Mouse (Mus musculus) Patski (cell line): Measurements from ENCODE around the gene Fut1. TPM values are rescaled to one million over a fixed set of nuclear protein-coding genes. Genes with fewer than 3 reads are reported as not detected.

ENCODE experiments used
- ATAC-seq: fragments of 100-300 bp; one replicate; pipeline ENCODE4 v1.8.0; 2021
- CTCF ChIA-PET: fragments of 350-600 bp; sonication (Branson Sonifier 250); formaldehyde crosslinking; loops from one replicate; lab custom pipeline; 2022; ENCODE audit warnings: inconsistent platforms; lab: Charles Lee
- POLR2A ChIA-PET: fragments of 350-600 bp; sonication (Branson Sonifier 250); formaldehyde crosslinking; loops from one replicate; lab custom pipeline; 2022; ENCODE audit warnings: antibody characterized with exemption, inconsistent platforms; lab: Charles Lee
- DNase-seq: peaks from one replicate; pipeline ENCODE4 v3.0.0-alpha.2; 2011; ENCODE audit warnings: low read depth, low spot score
- H3K27me3 ChIP-seq: fragments of 371-371 bp; one replicate; pipeline ENCODE4 v1.5.1; 2021
- CTCF ChIP-seq: fragments of 100-300 bp; IDR thresholded peaks from one replicate; pipeline ENCODE4 v1.5.1; 2021
- in situ Hi-C: fragments of 300-500 bp; cut with MboI; formaldehyde crosslinking; loops from 3 replicates; pipeline ENCODE4 v1.11.1; 2018; ENCODE audit warnings: low pct_unique_long_range_greater_than_20kb, mixed read lengths
- polyA plus RNA-seq: library from polyadenylated mRNA; unstranded; gene quantifications from one replicate; pipeline ENCODE4 v1.2.3, GENCODE M21; 2021

Gene Fut1
- polyA plus RNA-seq, 1 experiment from 2014 or later = 0.91 TPM

DNA sequence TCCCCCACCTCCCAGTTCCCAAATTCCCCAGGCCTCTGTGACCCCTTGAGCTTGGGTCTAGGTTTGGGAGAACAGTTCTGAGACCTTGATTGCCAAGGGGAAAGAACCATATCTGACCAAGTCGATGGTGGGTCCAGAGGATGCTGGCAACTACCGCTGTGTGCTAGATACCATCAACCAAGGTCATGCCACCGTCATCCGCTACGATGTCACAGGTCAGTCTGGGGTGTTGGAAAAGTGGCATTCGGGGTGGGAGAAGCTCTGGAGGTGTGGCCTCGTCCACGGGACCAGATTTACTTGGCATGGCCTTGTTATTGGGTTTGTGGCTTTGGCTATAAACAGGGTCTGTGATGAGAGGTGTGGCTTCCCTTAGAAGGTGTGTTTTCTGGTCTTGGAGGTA, 8.4 kb downstream of the Fut1 start:
- POLR2A ChIA-PET = interaction anchor here (0.6 kb wide), 1 partner anchor 121 kb away, joined by 3 read pairs; no protein-coding TSS in a partner anchor
- CTCF ChIA-PET = interaction anchor here (2.3 kb wide), 1 partner anchor 57 kb away, joined by 7 read pairs; no protein-coding TSS in a partner anchor
- H3K27me3 ChIP-seq = no peaks in the 10 kb centered on the region
- in situ Hi-C loops = no loop called here
- ATAC-seq = no peak
- no peak for TF ChIP-seq CTCF
- DNase-seq = no peak

DNA sequence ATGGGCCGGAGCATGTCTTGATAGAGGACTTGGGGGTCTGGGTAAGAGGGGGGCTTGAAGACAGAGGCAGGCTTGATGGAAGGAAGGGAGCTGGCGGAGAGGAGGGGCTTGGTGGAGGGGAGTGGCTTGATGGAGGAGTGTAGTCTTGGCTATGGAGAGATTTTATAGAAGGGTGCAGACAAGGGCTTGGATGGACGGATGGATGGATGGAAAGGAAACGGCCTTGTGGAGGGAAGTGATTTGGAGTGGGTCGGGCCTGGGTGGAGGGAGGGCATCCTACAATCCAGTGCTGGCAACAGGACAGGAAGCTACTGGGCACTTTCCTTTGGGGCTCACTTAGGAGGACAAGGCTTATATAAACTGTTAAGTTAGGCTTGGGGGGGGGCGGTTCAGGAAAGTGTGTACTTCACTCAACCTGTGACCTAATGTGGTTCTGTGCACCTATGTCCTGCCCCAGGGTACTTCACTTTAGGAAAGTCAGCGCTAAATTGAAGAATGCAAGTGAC, 9.5 kb downstream of the Fut1 start:
- ChIA-PET CTCF (interaction anchor here (0.6 to 2.3 kb wide), 2 partner anchors 56 to 129 kb away, joined by 3 to 7 read pairs; no protein-coding TSS in a partner anchor), POLR2A (interaction anchor here (0.6 kb wide), 1 partner anchor 63 kb away, joined by 3 read pairs; no protein-coding TSS in a partner anchor)
- no peak for TF ChIP-seq CTCF
- DNase-seq (no peak), ATAC-seq (no peak)
- no peaks in the 10 kb centered on the region for H3K27me3 ChIP-seq
- in situ Hi-C loops = no loop called here

DNA sequence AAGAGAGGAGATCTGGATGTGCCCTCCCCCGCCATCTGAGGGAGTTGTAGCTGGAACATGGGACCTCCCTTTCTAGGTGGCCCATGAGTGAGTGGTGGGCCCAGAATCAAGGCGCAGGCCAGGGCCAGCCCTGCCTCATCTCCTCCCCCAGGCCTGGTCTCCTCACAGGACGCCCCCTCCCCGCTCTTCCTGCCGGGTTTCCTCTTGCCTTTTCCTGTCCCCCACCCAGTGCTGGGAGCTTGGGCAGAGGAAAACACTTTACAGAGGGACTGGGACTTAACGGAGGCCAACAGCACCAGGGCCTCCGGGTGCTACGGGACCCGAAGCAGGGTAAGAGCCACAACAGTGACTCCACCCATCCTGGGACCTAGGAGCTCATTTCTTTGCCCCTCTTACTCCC, 10.2 kb downstream of the Fut1 start, which contains the start of gene Rasip1:
Gene Rasip1 (plus strand): TSS at position 228 of the 400 bp plus-strand sequence.
- H3K27me3 ChIP-seq = no peaks in the 10 kb centered on the region
- in situ Hi-C loops = no loop called here
- no peak for TF ChIP-seq CTCF
- ATAC-seq (no peak), DNase-seq (no peak)
- POLR2A ChIA-PET = interaction anchor here (1.8 kb wide), 1 partner anchor 11 kb away, joined by 4 read pairs; no protein-coding TSS in a partner anchor
- CTCF ChIA-PET = interaction anchor here (1.6 to 2.3 kb wide), 2 partner anchors 9 to 56 kb away, joined by 4 to 7 read pairs; partner anchors contain the start of gene Fut1

DNA sequence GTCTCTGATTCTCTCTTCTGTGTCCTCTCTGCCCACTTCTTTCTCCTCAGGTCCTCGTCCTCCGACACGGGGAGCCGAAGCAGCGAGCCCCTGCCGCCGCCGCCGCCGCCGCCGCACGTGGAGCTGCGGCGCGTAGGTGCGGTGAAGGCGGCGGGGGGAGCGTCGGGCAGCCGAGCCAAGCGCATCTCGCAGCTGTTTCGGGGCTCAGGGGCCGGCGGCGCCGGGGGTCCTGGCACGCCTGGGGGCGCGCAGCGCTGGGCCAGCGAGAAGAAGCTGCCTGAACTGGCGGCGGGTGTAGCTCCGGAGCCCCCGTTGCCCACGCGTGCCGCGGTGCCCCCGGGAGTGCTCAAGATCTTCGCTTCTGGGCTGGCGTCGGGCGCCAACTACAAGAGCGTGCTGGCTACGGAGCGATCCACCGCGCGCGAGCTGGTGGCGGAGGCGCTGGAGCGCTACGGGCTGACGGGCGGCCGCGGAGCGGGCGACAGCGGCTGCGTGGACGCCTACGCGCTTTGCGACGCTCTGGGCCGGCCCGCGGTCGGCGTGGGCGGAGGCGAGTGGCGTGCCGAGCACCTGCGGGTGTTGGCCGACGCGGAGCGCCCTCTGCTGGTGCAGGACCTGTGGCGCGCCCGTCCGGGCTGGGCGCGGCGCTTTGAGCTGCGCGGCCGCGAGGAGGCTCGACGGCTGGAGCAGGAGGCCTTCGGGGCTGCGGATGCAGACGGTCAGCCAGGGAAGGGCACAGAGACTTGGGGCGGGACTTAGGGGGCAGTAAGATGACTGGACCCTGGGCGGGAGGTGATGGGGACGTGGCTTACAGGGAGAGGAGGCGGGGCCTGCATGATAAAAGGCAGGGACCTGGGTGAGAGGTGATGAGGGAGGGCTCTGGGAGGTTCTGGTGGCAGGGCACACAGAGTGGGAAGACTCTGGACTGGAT, 11.5 kb downstream of the Fut1 start:
- ATAC-seq = peak; percentile 71
- TF ChIP-seq CTCF = no peak
- POLR2A ChIA-PET = interaction anchor here (0.5 to 1.8 kb wide), 6 partner anchors 9 to 63 kb away, joined by 3 to 4 read pairs (median 3); no protein-coding TSS in a partner anchor

DNA sequence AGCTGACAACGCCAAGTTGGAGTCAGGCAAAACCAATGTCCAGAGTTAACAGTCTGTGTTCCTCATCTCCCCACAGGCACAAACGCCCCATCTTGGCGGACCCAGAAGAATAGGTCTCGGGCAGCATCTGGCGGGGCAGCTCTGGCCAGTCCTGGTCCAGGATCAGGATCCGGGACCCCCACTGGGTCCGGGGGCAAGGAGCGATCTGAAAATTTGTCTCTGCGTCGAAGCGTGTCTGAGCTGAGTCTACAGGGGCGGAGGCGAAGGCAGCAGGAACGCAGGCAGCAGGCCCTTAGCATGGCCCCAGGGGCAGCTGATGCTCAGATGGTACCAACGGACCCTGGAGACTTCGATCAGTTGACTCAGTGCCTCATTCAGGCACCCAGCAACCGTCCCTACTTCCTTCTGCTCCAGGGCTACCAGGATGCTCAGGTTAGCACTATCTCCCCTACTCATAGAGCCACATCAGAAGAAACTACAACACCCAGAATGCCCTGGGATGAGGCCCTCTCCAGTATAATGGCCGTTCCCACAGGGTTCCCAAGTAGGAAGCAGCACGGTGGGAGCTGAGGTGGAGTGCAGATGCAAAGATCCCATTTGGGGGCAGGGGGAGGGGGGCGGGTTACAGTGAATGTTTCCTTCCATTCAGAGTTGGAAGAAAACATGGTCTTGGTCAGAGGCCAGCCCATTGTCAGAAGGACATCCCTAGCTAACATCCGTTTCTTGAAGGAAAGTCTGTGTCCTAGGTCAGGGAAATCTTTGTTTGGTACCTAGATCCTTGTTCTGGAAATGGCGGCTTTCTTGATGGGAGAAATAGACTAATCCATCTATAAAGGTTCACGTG, 13.2 kb downstream of the Fut1 start:
- in situ Hi-C loops = no loop called here
- no peak for DNase-seq

More for the DNA sequence above, 11.5 kb downstream of the Fut1 start:
- no peak for DNase-seq
- in situ Hi-C loops = no loop called here
- CTCF ChIA-PET = interaction anchor here (1.0 to 3.1 kb wide), 3 partner anchors 11 to 55 kb away, joined by 3 to 19 read pairs (median 4); partner anchors contain the start of genes Fut1 and Ntn5
- no peaks in the 10 kb centered on the region for H3K27me3 ChIP-seq

DNA sequence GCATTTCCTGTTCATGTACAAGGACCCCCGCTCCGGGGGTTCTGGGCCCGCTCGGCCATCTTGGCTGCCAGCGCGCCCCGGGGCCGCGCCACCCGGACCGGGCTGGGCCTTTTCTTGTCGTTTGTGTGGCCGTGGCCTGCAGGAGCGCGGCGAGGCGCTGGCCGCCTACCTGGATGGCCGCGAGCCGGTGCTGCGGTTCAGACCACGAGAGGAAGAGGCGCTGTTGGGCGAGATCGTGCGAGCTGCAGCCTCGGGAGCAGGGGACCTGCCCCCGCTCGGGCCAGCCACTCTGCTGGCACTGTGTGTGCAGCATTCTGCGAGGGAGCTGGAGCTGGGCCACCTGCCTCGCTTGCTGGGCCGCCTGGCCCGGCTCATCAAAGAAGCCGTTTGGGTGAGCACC, 15.4 kb downstream of the Fut1 start:
- no peaks in the 10 kb centered on the region for H3K27me3 ChIP-seq
- ChIA-PET CTCF (interaction anchor here (1.6 kb wide), 1 partner anchor 50 kb away, joined by 5 read pairs; no protein-coding TSS in a partner anchor), POLR2A (no interaction called here)
- DNase-seq (no peak), ATAC-seq (no peak)
- in situ Hi-C loops = no loop called here
- no peak for TF ChIP-seq CTCF

More for the DNA sequence above, 13.2 kb downstream of the Fut1 start:
- no peak for ATAC-seq
- POLR2A ChIA-PET = interaction anchor here (1.6 kb wide), 1 partner anchor 13 kb away, joined by 4 read pairs; no protein-coding TSS in a partner anchor
- no peak for TF ChIP-seq CTCF
- CTCF ChIA-PET = interaction anchor here (3.1 kb wide), 1 partner anchor 53 kb away, joined by 19 read pairs; the partner anchor contains the start of gene Ntn5
- no peaks in the 10 kb centered on the region for H3K27me3 ChIP-seq

DNA sequence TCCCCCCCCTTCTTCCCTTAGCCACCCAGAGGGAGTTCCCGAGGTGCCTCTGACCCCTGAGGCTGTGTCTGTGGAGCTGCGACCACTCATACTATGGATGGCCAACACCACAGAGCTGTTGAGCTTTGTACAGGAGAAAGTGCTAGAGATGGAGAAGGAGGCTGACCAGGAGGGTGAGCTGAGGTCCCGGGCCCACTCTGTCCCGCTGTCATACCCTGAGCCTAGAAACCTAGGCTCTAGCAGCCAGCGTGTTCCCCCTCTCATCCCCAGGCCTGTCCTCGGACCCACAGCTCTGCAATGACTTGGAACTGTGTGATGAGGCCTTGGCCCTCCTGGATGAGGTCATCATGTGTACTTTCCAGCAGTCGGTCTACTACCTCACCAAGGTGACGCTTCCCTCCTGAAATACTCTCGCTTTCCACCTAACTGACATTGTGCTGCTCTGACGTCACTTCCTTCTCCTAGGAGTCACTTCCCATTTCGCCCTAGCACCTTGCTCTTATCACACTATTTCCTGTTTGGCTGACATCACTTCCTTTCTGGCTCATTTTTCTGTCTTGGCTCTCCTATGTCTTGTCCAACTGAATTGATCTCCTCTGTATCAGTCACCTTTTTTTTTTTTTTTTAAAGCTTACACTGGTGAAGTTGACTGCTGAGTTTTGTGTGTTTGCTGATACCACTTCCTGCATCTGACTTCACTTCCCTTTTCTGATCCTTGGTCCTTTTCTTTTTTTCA, 18.0 kb downstream of the Fut1 start:
- ATAC-seq (no peak), DNase-seq (no peak)
- TF ChIP-seq CTCF = no peak
- no peaks in the 10 kb centered on the region for H3K27me3 ChIP-seq
- CTCF ChIA-PET = interaction anchor here (1.3 kb wide), 1 partner anchor 11 kb away, joined by 3 read pairs; no protein-coding TSS in a partner anchor
- POLR2A ChIA-PET = no interaction called here
- in situ Hi-C loops = no loop called here

DNA sequence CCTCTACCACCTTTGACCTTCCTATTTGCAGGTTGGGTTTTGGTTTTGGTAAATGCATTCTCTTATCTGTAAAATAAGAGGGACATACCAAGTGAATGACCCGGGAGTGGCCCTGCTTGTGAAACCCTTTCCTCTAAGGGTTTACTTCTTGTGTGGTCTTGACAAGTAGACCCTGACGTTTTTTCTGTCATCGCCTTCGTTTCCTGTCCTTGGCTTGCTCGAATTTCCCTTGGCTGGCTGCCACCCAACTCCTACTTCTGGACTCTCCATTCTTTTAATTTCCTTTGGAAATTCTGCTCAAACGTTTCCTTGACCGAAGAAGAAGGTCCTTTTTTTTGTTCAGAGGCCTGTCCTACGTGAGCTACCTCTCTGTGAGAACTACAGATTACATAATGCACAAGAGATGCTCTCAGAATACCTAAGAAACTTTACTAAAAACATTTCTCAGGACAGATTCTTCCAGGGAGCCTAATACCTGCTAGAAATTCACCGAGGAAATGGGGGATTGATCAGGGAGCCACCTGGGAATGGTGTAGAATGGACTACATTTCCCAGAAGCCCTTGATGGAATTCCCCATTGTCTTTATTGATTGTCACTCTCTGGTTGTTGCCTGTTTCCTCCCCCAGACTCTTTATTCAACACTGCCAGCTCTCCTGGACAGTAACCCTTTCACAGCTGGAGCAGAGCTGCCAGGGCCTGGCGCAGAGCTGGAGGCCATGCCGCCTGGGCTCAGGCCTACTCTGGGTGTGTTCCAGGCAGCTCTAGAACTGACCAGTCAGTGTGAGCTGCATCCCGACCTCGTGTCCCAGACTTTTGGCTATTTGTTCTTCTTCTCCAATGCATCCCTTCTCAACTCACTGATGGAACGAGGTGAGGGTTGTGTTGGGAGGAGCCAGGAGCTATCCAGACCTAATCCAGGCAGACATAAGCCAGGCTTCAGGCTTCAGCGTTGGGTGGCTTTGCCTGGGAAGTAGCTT, 18.9 kb downstream of the Fut1 start:
- CTCF ChIA-PET = interaction anchor here (1.3 to 1.6 kb wide), 2 partner anchors 12 to 43 kb away, joined by 3 to 4 read pairs; no protein-coding TSS in a partner anchor
- TF ChIP-seq CTCF = no peak
- DNase-seq = no peak

More for the DNA sequence above, 18.9 kb downstream of the Fut1 start:
- POLR2A ChIA-PET = no interaction called here
- ATAC-seq = no peak
- H3K27me3 ChIP-seq = no peaks in the 10 kb centered on the region
- in situ Hi-C loops = no loop called here
